Mouse (Mus musculus) kidney, adult 8-10 months (tissue): Measurements from ENCODE around the gene Abcg1.
A peak's percentile ranks its signal among the peaks of the same experiment; 100 is the strongest.

Experiments used
- DNase-seq, 2 experiments: peaks; one replicate each; pipeline ENCODE4 v3.0.0; 2022

The Abcg1 gene

DNA sequence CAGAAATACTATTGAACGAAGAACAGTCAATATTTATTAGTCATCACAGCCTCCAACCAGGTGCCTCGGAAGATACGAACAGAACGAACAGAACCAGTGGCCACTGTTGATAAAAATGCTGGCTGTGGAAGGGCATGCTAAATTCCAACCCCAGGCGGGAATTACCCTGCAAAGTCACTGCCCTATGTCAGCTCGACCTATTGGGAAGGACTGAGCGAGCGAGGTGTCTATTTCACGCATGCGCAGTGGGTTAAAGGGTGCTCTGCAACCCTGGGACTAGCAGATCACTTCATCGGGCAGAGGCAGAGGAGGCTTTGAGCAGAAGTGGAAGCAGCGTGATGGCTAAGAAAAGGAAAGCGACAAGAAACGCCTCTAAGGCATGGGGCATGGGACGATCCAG, 76.3 kb downstream of the Abcg1 start:
- no peak for DNase-seq

DNA sequence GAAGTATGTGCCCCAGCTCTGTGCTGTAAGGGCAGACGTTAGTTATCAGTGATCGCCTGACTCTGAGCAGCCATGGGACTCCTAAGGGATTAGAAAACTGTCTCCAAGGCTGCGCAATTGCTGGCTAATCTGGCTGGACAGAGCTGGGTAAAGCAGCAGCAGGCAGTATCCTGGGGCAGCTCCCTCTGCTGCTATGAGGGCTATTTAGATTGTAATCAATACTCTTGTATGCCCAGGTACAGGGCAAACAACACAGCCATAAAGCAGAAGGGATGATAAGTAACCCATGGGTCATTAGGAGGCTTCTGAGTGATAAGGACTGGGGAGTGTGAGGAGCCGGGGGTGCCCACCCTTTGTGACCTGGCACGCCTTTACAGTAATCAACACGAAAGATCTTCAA, 77.4 kb downstream of the Abcg1 start:
- no peak for DNase-seq

DNA sequence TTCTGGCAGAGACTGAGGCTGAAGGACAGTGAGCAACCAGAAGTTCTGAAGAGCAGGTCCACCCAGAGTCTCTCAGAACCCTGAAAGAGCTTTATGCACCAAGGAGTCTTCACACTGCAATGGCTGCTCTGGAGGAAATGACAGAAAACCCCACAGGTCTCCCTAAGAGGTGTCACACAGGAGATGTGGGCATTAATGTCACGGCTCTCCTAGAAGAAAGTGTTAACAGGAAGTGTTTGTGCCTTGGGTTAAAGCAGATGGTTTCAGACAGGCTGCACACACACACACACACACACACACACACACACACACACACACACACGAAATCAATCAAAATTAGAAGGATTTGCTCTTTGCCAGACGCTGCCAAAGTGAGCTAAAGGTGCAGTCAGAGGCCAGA, 78.8 kb downstream of the Abcg1 start:
- DNase-seq, result no peak

DNA sequence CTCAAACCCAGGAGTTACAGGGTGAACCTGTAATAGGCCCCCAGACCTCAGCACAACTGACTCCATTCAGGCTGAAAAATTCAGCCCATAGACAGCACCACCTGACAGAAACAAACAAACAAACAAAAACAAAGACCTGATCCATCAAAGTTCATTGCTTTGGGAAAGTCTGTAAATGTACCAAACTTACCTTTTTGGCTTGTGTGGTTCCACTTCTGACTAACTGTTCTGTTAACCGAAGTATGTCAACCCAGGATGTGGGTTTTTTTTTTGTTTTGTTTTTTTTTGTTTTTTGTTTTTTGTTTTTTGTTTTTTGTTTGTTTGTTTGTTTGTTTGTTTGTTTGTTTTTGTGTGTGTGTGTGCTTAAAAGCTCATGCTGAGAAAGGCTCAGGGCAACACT, 79.3 kb downstream of the Abcg1 start:
- DNase-seq, result no peak

DNA sequence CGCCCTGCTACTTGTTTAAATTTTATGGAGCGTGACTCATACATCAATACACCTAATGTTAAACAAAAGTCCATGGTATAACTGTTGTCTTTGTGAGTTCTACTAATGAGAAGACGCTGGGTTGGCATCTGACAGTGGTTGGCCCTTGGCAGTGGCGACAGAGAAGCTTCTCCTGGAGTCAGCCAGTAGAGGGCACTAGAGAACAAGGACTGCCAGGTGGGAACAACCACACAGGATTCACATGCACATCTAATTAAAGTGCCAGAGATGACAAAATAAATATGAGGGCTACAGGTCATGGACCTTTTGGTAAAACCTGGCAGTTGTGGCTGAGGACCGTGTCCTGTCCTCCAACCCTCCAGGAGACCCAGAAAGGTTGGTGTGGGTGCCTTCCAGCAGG, 80.9 kb downstream of the Abcg1 start:
- peak; percentile 33 to 62 for DNase-seq

DNA sequence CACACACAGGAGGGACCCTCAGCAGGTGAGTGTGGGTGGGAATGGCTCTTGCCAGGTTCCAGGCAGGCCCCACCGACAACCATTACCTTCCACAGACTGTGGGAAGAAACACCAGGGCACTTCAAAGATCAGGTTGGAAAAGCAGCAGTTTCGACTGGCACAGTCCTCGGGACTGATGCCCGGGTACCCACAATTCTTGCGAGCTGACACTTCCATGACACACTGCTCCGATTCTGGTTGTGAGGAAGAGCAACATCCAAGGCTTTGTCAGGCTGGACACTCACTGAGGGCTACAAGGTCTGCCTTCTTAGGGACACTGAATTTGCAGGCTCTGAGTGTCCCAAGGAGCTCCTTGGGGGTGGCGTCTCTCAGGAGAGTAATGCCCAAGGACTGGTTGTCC, 84.6 kb downstream of the Abcg1 start:
- no peak for DNase-seq

GRCm38 (mm10) chr17:31144040-31145037, 86.9 kb downstream of the Abcg1 start, which contains the start of gene Tff2:
TSS of gene Tff2 (minus strand) at chr17:31144282.
- no peak for DNase-seq

GRCm38 (mm10) chr17:31145998-31146397, 88.5 kb downstream of the Abcg1 start:
- DNase-seq, result no peak

- peak; percentile 83 to 90 for DNase-seq
Observed at GRCm38 (mm10) chr17:31152512-31152911, 95.0 kb downstream of the Abcg1 start.

GRCm38 (mm10) chr17:31152966-31153499, 95.6 kb downstream of the Abcg1 start:
- DNase-seq, result no peak

- peak in 1 of 2 experiments; percentile 15 for DNase-seq
Observed at GRCm38 (mm10) chr17:31153785-31154184, 96.3 kb downstream of the Abcg1 start.

- no peak for DNase-seq
Observed at GRCm38 (mm10) chr17:31157921-31158320, 100.4 kb downstream of the Abcg1 start.

DNA sequence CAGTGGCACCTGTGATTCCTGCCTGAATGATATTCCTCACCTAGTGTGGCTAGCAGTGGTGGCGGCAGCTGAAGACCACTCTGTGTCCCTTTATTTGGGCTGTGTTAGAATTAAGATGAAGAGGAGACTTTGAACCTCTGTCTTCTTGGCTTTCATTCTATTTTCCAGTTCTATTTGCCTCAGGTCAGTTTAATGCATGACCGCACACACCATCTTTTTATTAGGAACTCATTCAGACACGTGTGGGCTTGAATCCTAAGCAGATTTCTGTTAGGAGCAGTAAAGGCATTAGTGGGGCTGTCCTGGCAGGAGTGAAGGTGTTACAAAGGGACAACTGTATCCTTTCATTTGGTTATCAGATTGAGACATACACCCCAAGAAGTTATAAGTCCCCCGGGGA, 102.8 kb downstream of the Abcg1 start:
- peak; percentile 46 to 50 for DNase-seq

DNA sequence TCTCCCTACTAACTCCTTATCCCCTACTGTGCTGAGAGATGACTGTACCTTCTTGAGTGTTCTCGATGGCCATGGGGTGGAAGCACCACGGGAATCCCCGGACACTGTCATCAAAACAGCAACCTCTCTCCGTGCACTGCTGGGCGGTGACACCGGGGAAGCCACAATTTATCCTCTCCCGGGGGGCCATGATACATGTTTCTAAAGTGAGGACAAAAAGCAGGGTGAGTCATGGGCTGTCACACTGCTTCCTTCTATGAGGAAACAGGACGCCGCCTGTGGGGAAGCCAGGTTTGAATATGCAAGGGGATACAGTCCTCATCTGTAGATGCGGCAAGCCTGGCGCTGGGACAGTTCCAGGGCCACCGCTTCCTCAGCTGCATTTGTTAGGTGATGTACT, 105.1 kb downstream of the Abcg1 start:
- DNase-seq, result no peak

- DNase-seq, result no peak
Observed at GRCm38 (mm10) chr17:31163821-31164220, 106.3 kb downstream of the Abcg1 start.

- DNase-seq, result no peak
Observed at GRCm38 (mm10) chr17:31165127-31165526, 107.7 kb downstream of the Abcg1 start, which contains the start of gene Tff1. TSS of gene Tff1 (minus strand) at chr17:31165277.
